Mouse (Mus musculus) liver, postnatal 0 days (tissue): Measurements from ENCODE around the gene Tmem63b. TPM values are rescaled to one million over a fixed set of nuclear protein-coding genes. Genes with fewer than 3 reads are reported as not detected.

Source experiments
- ATAC-seq: fragments of 200-750 bp; cut with Nextera tagmentation; 2 replicates; pipeline ENCODE4 v1.8.0; 2017; ENCODE audit warnings: mild to moderate bottlenecking, moderate library complexity
- DNase-seq: peaks from one replicate; pipeline ENCODE4 v3.0.0-alpha.2; 2016
- H3K27ac ChIP-seq: fragments of 300-500 bp; sonication (generic); 2 replicates; pipeline ENCODE4 v1.5.1; 2014; ENCODE audit warnings: antibody characterized with exemption, moderate library complexity, mild to moderate bottlenecking, low read depth
- H3K27me3 ChIP-seq: fragments of 300-500 bp; sonication (generic); 2 replicates; pipeline ENCODE4 v1.6.1; 2014; ENCODE audit warnings: low read length, control low read depth, mixed read lengths; ENCODE audit not compliant: insufficient read depth
- H3K36me3 ChIP-seq: fragments of 300-500 bp; sonication (generic); replicated peaks from 2 replicates; pipeline ENCODE4 v1.6.1; 2014; ENCODE audit warnings: mild to moderate bottlenecking, control low read depth, low read length, moderate library complexity, mixed read lengths; ENCODE audit not compliant: insufficient read depth
- H3K4me1 ChIP-seq: fragments of 300-500 bp; sonication (generic); 2 replicates; pipeline ENCODE4 v1.6.1; 2014; ENCODE audit warnings: antibody characterized with exemption, mild to moderate bottlenecking, control low read depth; ENCODE audit not compliant: insufficient read depth
- H3K4me2 ChIP-seq: fragments of 300-500 bp; sonication (generic); 2 replicates; pipeline ENCODE4 v1.6.1; 2014; ENCODE audit warnings: low read depth, mild to moderate bottlenecking, low read length, moderate library complexity, mixed read lengths
- H3K4me3 ChIP-seq: fragments of 300-500 bp; sonication (generic); 2 replicates; pipeline ENCODE4 v1.5.1; 2014; ENCODE audit warnings: low read depth, low read length
- H3K9ac ChIP-seq: fragments of 300-500 bp; sonication (generic); replicated peaks from 2 replicates; pipeline ENCODE4 v1.6.1; 2014; ENCODE audit warnings: mild to moderate bottlenecking, moderate library complexity
- H3K9me3 ChIP-seq: fragments of 300-500 bp; sonication (generic); 2 replicates; pipeline ENCODE4 v1.6.1; 2016; ENCODE audit warnings: mild to moderate bottlenecking, control low read depth, low read length, mixed read lengths
- CTCF ChIP-seq: sonication (generic); IDR thresholded peaks from 2 replicates; pipeline ENCODE4 v1.5.1; 2016; ENCODE audit warnings: antibody characterized with exemption, low read depth
- EP300 ChIP-seq: IDR thresholded peaks from 2 replicates; pipeline ENCODE4 v1.6.1; 2016; ENCODE audit warnings: antibody characterized with exemption, low read depth, mild to moderate bottlenecking
- WGBS: fragments of 180-500 bp; shearing (Covaris S2); extraction: QIAGEN DNeasy Blood & Tissue Kit; methylation state at CpG from one replicate; pipeline ENCODE4 v1.1.7; 2014; ENCODE audit not compliant: insufficient replicate concordance; 5-methylcytosine and 5-hydroxymethylcytosine counted together
- polyA plus RNA-seq: library from polyadenylated mRNA; unstranded; fragments of >200 nt; fragmentation: Nextera tagmentation; extraction: Ambion mirVana; gene quantifications from 2 replicates; pipeline ENCODE4 v1.2.1, GENCODE M21; 2015

Tmem63b gene
- polyA plus RNA-seq, 1 experiment from 2014 or later = 16.9 TPM

- Histone ChIP-seq H3K36me3 (peaks cover 24% of the 10 kb centered on the region), H3K9me3 (no peaks in the 10 kb centered on the region)
- no peak for ATAC-seq
These were observed 14.1 kb downstream of the Tmem63b start for GRCm38 (mm10) chr17:45672598-45672997.

DNA sequence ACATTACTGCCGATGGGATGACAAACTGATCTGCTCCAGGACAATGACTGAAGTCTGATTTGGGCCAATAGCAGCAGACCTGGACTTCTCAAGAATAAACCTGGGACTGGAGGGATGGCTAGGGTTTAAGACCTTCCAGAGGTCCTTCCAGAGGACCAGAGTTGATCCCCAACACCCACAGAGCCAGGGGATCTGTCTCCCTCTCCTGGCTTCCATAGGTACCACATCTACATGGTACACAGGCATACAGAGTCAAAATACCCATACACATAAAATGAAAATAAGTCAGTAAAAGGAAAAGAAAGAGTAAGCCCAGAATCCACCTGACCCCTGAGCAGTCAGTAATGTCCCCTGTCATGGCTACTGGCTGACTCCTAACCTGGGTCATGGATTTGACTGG is 14.9 kb downstream of the Tmem63b start:
- Histone ChIP-seq H3K4me1 (no peaks in the 10 kb centered on the region), H3K9me3 (no peaks in the 10 kb centered on the region), H3K27me3 (no peaks in the 10 kb centered on the region), H3K36me3 (peaks cover 20% of the 10 kb centered on the region), H3K9ac (no peak overlapping the region), H3K27ac (no peak overlapping the region), H3K4me2 (no peak overlapping the region), H3K4me3 (no peak overlapping the region)
- TF ChIP-seq CTCF (peak; percentile 44), EP300 (no peak)
- 87% methylated on average over 1 of the region's 1 CpGs for WGBS
- no peak for DNase-seq
- ATAC-seq = no peak

More at GRCm38 (mm10) chr17:45672598-45672997, 14.1 kb downstream of the Tmem63b start:
- TF ChIP-seq EP300 (no peak), CTCF (no peak)
- no peak overlapping the region for H3K27ac ChIP-seq
- H3K4me1 ChIP-seq = no peaks in the 10 kb centered on the region
- H3K4me3 ChIP-seq = no peak overlapping the region
- H3K27me3 ChIP-seq = no peaks in the 10 kb centered on the region
- WGBS = 54% methylated on average over 2 of the region's 2 CpGs
- H3K9ac ChIP-seq = no peak overlapping the region
- no peak for DNase-seq
- no peak overlapping the region for H3K4me2 ChIP-seq

- no peak for TF ChIP-seq CTCF
- no peak for TF ChIP-seq EP300
- no peak overlapping the region for H3K4me2 ChIP-seq
- H3K27ac ChIP-seq = no peak overlapping the region
- H3K9me3 ChIP-seq = no peaks in the 10 kb centered on the region
- no peak overlapping the region for H3K4me3 ChIP-seq
- no peak for ATAC-seq
- WGBS = 86% methylated on average over 10 of the region's 10 CpGs
- H3K36me3 ChIP-seq = peaks cover 8% of the 10 kb centered on the region; the same call in 1 of the 2 replicates
- no peak overlapping the region for H3K9ac ChIP-seq
- DNase-seq = no peak
- H3K4me1 ChIP-seq = no peaks in the 10 kb centered on the region
- H3K27me3 ChIP-seq = no peaks in the 10 kb centered on the region
These were observed 18.7 kb downstream of the Tmem63b start for GRCm38 (mm10) chr17:45667986-45668385.

- WGBS = 74% methylated on average over 10 of the region's 10 CpGs
- no peak for TF ChIP-seq EP300
- no peak for TF ChIP-seq CTCF
These were observed 19.2 kb downstream of the Tmem63b start for GRCm38 (mm10) chr17:45667481-45667880.

GRCm38 (mm10) chr17:45666091-45666490 is 20.6 kb downstream of the Tmem63b start:
- no peak for DNase-seq
- no peak overlapping the region for H3K4me2 ChIP-seq
- ATAC-seq = no peak
- no peaks in the 10 kb centered on the region for H3K27me3 ChIP-seq
- WGBS = 71% methylated on average over 11 of the region's 11 CpGs
- H3K4me3 ChIP-seq = no peak overlapping the region
- no peak overlapping the region for H3K9ac ChIP-seq
- TF ChIP-seq EP300 (no peak), CTCF (no peak)
- H3K27ac ChIP-seq = no peak overlapping the region
- H3K9me3 ChIP-seq = no peaks in the 10 kb centered on the region
- no peaks in the 10 kb centered on the region for H3K4me1 ChIP-seq
- peaks cover 9% of the 10 kb centered on the region; the same call in 1 of the 2 replicates for H3K36me3 ChIP-seq

More at GRCm38 (mm10) chr17:45667481-45667880, 19.2 kb downstream of the Tmem63b start:
- H3K4me3 ChIP-seq = no peak overlapping the region
- H3K9me3 ChIP-seq = no peaks in the 10 kb centered on the region
- DNase-seq (no peak), ATAC-seq (no peak)
- no peak overlapping the region for H3K9ac ChIP-seq
- no peak overlapping the region for H3K27ac ChIP-seq
- no peaks in the 10 kb centered on the region for H3K27me3 ChIP-seq
- peaks cover 5% of the 10 kb centered on the region; the same call in 1 of the 2 replicates for H3K36me3 ChIP-seq
- no peaks in the 10 kb centered on the region for H3K4me1 ChIP-seq
- no peak overlapping the region for H3K4me2 ChIP-seq

- H3K4me3 ChIP-seq = no peak overlapping the region
- no peak for ATAC-seq
- H3K4me1 ChIP-seq = no peaks in the 10 kb centered on the region
These were observed 22.1 kb downstream of the Tmem63b start for GRCm38 (mm10) chr17:45664608-45665007.

More at GRCm38 (mm10) chr17:45664608-45665007, 22.1 kb downstream of the Tmem63b start:
- Histone ChIP-seq H3K9me3 (no peaks in the 10 kb centered on the region), H3K27me3 (no peaks in the 10 kb centered on the region), H3K36me3 (0 out of 2 replicates have a peak, but pooled peaks cover 5% of the 10 kb centered on the region), H3K27ac (no peak overlapping the region), H3K4me2 (no peak overlapping the region), H3K9ac (no peak overlapping the region)
- no peak for DNase-seq
- TF ChIP-seq CTCF = no peak
- no peak for TF ChIP-seq EP300
- WGBS = 86% methylated on average over 13 of the region's 13 CpGs
